ENCODE assay signal across 13 mouse cellular contexts in the genomic region with DNA sequence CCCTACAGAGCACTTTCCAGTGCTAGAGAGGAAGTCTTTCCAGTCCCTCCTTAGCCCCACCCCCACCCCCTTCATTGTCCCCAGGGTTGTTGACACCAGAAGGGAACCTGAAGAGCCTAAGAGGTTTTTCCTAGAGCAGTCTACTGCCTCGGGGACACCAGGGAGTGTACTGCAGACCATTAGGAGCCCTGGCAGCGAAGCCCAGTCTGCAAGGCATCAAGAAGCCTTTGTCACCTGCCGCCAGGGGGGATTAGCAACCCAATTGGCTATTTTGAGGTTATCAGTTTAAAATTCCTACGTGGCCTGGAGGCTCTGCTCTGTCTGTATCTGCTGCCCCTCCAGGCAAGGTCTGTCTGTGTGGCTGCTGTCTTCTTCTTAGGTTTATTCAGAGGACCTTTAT. TPM values are rescaled to one million over a fixed set of nuclear protein-coding genes. Genes with fewer than 3 reads are reported as not detected.
DNase-seq lines count a peak whose midpoint lies in the region; ATAC-seq lines count a peak whose summit lies in the region.
"Had no signal": no experiment of that assay in that cellular context is flagged by ENCODE, and none has a peak within 500 bp of the region (broad histone marks: within the 10 kb centered on the region; RNA-seq: fewer than 3 reads in every experiment).

No protein-coding gene starts in this region.

- no peak overlapping the region for H3K27ac ChIP-seq in hindbrain, embryonic 11.5 days (ENCODE audit: low read depth, low read length)
- H3K27ac ChIP-seq in hindbrain, embryonic 13.5 days, result no peak overlapping the region
- H3K27ac ChIP-seq in neural tube, embryonic 15.5 days (replicated peaks), result no peak overlapping the region
- H3K27ac ChIP-seq: embryonic facial prominence, embryonic 15.5 days had no signal

- H3K4me2 ChIP-seq in hindbrain, embryonic 11.5 days (replicated peaks; ENCODE audit: low read depth, low read length), result no peak overlapping the region
- no peak overlapping the region for H3K4me2 ChIP-seq in hindbrain, embryonic 13.5 days
- no peak overlapping the region for H3K4me2 ChIP-seq in neural tube, embryonic 15.5 days
- H3K4me2 ChIP-seq: embryonic facial prominence, embryonic 15.5 days had no signal

- WGBS in hindbrain, embryonic 11.5 days, result 3% methylated on average over 4 of the region's 4 CpGs
- WGBS in hindbrain, embryonic 13.5 days, result 15% methylated on average over 4 of the region's 4 CpGs
- WGBS in neural tube, embryonic 15.5 days, result 16% methylated on average over 4 of the region's 4 CpGs

- no peak overlapping the region for H3K9ac ChIP-seq in hindbrain, embryonic 11.5 days (ENCODE audit: low read depth, low read length)
- H3K9ac ChIP-seq in hindbrain, embryonic 13.5 days, result no peak overlapping the region
- no peak overlapping the region for H3K9ac ChIP-seq in neural tube, embryonic 15.5 days (replicated peaks)
- H3K9ac ChIP-seq: embryonic facial prominence, embryonic 15.5 days; forebrain, postnatal 0 days; liver, postnatal 0 days had no signal

- DNase-seq in hindbrain, embryonic 11.5 days (ENCODE audit: low spot score), result peak; percentile 42
- peak; percentile 52 for DNase-seq in neural tube, embryonic 10.5 days (ENCODE audit: extremely low spot score, low spot score)
- peak; percentile 52 for DNase-seq in embryo, embryonic 11 days
- DNase-seq in yolk sac, embryonic 10.5 days (ENCODE audit: low spot score), result peak; percentile 54
- no peak for DNase-seq in right cerebral cortex, postnatal 36 days (ENCODE audit: low spot score in 2 of 2)
- DNase-seq: cerebellum, adult 8-10 months; forebrain, postnatal 0 days; kidney, adult 2 months; layer of hippocampus, adult 9-11 months; liver, postnatal 0 days had no signal

- H3K4me3 ChIP-seq in hindbrain, embryonic 11.5 days (ENCODE audit: low read depth, low read length), result no peak overlapping the region
- no peak overlapping the region for H3K4me3 ChIP-seq in hindbrain, embryonic 13.5 days
- no peak overlapping the region for H3K4me3 ChIP-seq in neural tube, embryonic 15.5 days (replicated peaks)
- H3K4me3 ChIP-seq: embryonic facial prominence, embryonic 15.5 days had no signal

- H3K4me1 ChIP-seq in hindbrain, embryonic 11.5 days (replicated peaks; ENCODE audit: control insufficient read depth, insufficient read depth, low read length), result 0 out of 2 replicates have a peak, but pooled peaks cover 6% of the 10 kb centered on the region
- peaks cover 19% of the 10 kb centered on the region for H3K4me1 ChIP-seq in hindbrain, embryonic 13.5 days (replicated peaks)
- H3K4me1 ChIP-seq in neural tube, embryonic 15.5 days, result peaks cover 2% of the 10 kb centered on the region; the same call in 1 of the 2 replicates

- ATAC-seq in hindbrain, embryonic 11.5 days (ENCODE audit: low FRiP score), result no peak
- ATAC-seq in hindbrain, embryonic 13.5 days (ENCODE audit: low FRiP score), result no peak
- no peak; the same call in 1 of the 2 replicates for ATAC-seq in neural tube, embryonic 15.5 days (ENCODE audit: low FRiP score)
- ATAC-seq: forebrain, postnatal 0 days; liver, postnatal 0 days had no signal

- no peaks in the 10 kb centered on the region for H3K36me3 ChIP-seq in hindbrain, embryonic 11.5 days (ENCODE audit: control insufficient read depth, insufficient read depth, low read length)
- no peaks in the 10 kb centered on the region for H3K36me3 ChIP-seq in hindbrain, embryonic 13.5 days
- H3K36me3 ChIP-seq in neural tube, embryonic 15.5 days, result no peaks in the 10 kb centered on the region
- H3K36me3 ChIP-seq: embryonic facial prominence, embryonic 15.5 days had no signal

- H3K9me3 ChIP-seq in hindbrain, embryonic 11.5 days (ENCODE audit: control insufficient read depth, low read length), result no peaks in the 10 kb centered on the region
- H3K9me3 ChIP-seq in hindbrain, embryonic 13.5 days, result no peaks in the 10 kb centered on the region
- H3K9me3 ChIP-seq in neural tube, embryonic 15.5 days (replicated peaks), result no peaks in the 10 kb centered on the region
- H3K9me3 ChIP-seq: embryonic facial prominence, embryonic 15.5 days had no signal

- H3K27me3 ChIP-seq in hindbrain, embryonic 11.5 days (ENCODE audit: control insufficient read depth, insufficient read depth, low read length), result no peaks in the 10 kb centered on the region
- H3K27me3 ChIP-seq in hindbrain, embryonic 13.5 days, result no peaks in the 10 kb centered on the region
- H3K27me3 ChIP-seq in neural tube, embryonic 15.5 days (replicated peaks), result no peaks in the 10 kb centered on the region
- H3K27me3 ChIP-seq: embryonic facial prominence, embryonic 15.5 days had no signal

RNA-seq across cellular contexts. Expression of a gene that starts 26.9 kb away (rescaled TPM):
- 4.7 and 5.4 TPM in 2 replicates for polyA plus RNA-seq in hindbrain, embryonic 11.5 days (2014; fragmentation: Nextera tagmentation; extraction: Ambion mirVana)
- polyA plus RNA-seq in hindbrain, embryonic 13.5 days (2015; fragmentation: Nextera tagmentation; extraction: Ambion mirVana), result 0.72 and 0.74 TPM in 2 replicates
- polyA plus RNA-seq in neural tube, embryonic 15.5 days (2015; fragmentation: Nextera tagmentation; extraction: Ambion mirVana), result 0.52 and 0.61 TPM in 2 replicates

Comparison
In these comparisons a context has a peak if more than half of its experiments do, and no peak if none do; other contexts are left out.
1. DNase-seq: peak in hindbrain, embryonic 11.5 days (single experiment), neural tube, embryonic 10.5 days (single experiment), embryo, embryonic 11 days (single experiment) and yolk sac, embryonic 10.5 days (single experiment); none in right cerebral cortex, postnatal 36 days (0 of 2).